Mouse (Mus musculus) activated CD4-positive, CD25-positive, alpha-beta regulatory T cell (primary cell): ENCODE data around the gene Msrb2. TPM values are rescaled to one million over a fixed set of nuclear protein-coding genes. Genes with fewer than 3 reads are reported as not detected.

Source experiments
- polyA plus RNA-seq, 2 experiments: library from polyadenylated mRNA; unstranded; fragments of 100-300 nt; shearing (Covaris generic); gene quantifications; one replicate each; pipeline ENCODE4 v1.2.1; 2017

Msrb2 gene
- polyA plus RNA-seq, result 10 to 100 TPM in 1 of 2 experiments, 1 to 10 TPM in 1; 9.7 to 16.5 TPM

DNA sequence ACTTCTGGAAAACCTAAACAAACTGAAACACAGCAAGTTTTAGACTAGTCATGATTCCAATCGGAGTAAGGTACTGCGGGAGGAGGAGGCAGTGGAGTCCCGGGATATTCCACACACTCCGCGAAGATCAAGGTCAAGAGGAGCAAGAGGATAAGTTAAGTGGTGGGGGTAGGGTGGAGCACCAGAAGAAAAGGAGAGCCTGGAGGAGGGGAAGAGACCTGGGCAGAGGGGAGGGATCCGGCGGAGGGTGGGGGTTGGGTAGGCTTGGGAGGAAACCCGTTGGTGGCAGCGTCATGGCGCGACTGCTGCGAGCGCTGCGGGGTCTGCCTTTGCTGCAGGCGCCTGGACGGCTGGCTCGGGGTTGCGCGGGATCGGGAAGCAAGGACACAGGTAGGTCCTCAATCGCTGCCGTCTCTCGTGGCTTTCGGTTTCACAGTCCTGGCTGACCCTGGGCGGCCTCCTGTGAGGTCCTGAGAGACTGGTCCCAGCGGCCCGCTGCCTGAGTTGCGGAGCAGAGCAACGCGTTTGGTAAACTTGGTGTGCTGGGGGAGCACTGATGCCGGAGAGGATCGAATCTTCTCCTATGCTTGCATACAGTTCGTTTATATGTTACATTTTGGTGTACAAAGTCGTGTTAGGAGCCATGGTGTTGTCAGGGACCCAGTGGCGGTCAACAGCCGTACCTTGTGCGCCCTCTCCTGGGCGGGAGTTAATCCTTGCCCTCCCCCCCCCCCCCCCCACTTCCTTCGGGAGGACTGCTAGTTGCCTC is at the start of gene Msrb2:
Gene Msrb2 (plus strand): TSS at position 51 of the 769 bp plus-strand sequence.

Other genes starting within 250 kb of the Msrb2 start
- 1 to 10 TPM; 2.7 to 2.9 TPM for gene Armc3, start 172.1 kb upstream of the Msrb2 start, polyA plus RNA-seq
- gene Ptf1a, start 74.2 kb downstream of the Msrb2 start, polyA plus RNA-seq, result not detected
- gene 4921504E06Rik, start 182.5 kb downstream of the Msrb2 start, polyA plus RNA-seq, result not detected